Mouse (Mus musculus): ENCODE data around the gene Colq. TPM values are rescaled to one million over a fixed set of nuclear protein-coding genes. Genes with fewer than 3 reads are reported as not detected.

Gene Colq
- polyA plus RNA-seq, 1 experiment from 2014 or later: 0.65 TPM

DNA sequence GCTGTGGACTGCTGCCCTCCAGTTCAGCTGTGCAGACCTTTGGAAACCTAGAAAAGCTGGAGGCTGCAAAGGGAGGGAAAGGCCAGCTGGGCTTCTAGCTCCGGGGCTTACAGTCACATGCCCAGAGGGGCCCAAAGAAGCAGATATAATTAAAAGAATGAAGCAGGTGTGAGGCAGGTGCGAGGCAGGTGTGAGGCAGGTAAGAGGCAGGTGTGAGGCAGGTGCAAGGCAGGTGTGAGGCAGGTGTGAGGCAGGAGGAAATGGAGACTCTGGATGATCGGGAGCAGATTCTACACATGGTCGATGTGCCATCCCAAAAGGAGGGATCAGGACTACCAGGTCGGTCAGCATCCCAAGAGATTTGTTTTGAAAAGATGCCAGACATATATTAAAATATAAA lies 19.7 kb downstream of the Colq start:
- no peak overlapping the region for H3K27ac ChIP-seq
- WGBS: 85% methylated on average over 5 of the region's 5 CpGs
- H3K36me3 ChIP-seq: no peaks in the 10 kb centered on the region
- H3K4me1 ChIP-seq (replicated peaks): peaks cover 18% of the 10 kb centered on the region; the same call in 1 of the 2 replicates
- H3K9ac ChIP-seq: no peak overlapping the region
- H3K27me3 ChIP-seq (replicated peaks): no peaks in the 10 kb centered on the region
- H3K4me2 ChIP-seq (replicated peaks): no peak overlapping the region
- no peaks in the 10 kb centered on the region for H3K9me3 ChIP-seq
- H3K4me3 ChIP-seq (replicated peaks): no peak overlapping the region
- no peak for ATAC-seq

DNA sequence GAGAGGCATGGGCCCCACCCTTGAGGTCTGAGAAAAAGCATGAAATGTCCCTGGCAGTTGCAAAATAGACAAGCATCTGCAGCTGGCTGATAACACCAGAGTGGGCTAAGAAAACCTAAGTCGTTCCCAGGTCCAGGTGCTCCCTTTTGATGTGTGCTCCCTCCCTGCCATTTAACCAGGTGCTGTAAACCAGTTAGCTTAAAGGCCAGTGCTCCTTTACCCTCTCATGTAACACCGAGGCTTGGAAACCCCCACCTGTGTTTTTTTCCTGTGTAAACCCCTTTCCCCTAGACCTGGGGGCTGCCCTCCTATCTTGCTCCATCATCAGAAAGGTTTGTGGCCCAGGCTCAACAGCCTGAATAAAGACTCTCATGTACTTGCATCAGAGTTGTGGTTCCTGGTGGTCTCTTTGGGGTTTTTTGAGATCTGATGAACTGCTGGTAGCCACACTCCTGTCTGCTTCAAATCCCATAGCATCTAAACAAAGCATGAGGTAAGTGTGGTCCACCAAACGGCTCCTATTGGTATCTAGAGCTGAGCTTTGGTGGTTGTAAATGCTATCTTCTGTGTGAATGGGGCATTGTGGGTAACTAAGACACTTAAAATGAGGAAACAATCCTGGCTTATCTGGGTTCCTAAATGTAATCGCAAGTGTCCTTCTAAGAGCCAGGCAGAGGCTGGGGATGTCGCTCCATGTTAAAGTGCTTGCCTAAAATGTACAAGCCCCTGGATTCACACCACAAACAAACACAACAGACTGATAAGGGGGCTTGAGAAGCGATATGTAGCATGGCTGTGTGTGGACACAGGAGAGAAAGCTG lies 20.8 kb downstream of the Colq start:
- Histone ChIP-seq H3K9me3 (no peaks in the 10 kb centered on the region), H3K27ac (no peak overlapping the region), H3K4me1 (replicated peaks) (peaks cover 15% of the 10 kb centered on the region; the same call in 1 of the 2 replicates), H3K9ac (no peak overlapping the region), H3K36me3 (no peaks in the 10 kb centered on the region), H3K4me3 (replicated peaks) (no peak overlapping the region), H3K27me3 (replicated peaks) (no peaks in the 10 kb centered on the region), H3K4me2 (replicated peaks) (no peak overlapping the region)
- 54% methylated on average over 6 of the region's 6 CpGs for WGBS
- ATAC-seq: no peak

DNA sequence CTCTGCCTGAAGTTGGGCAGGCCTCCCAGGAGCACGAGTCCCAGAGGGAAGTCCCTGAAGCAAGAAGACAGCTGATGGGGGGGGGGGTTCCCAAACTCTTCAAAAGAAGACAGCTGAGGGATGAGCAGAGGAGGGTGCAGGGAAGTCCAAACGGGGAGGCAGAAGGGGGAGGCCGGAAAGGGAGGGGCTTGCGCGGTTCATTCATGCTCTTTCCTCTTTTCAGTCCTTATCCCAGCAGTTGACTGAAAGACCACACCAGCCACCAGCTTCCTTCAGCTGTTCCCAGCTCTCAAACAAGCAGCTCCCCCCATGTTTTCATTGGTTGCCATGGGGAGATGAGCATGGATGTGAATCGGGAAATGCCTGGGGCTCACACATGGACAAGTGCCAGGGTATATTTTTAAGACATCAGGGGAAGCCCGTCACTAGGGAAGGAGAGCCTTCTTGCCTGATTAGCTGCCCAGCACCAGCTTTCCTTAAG lies 22.0 kb downstream of the Colq start:
- H3K9ac ChIP-seq: no peak overlapping the region
- H3K27me3 ChIP-seq (replicated peaks): no peaks in the 10 kb centered on the region
- H3K9me3 ChIP-seq: no peaks in the 10 kb centered on the region
- no peak overlapping the region for H3K4me3 ChIP-seq (replicated peaks)
- no peak overlapping the region for H3K27ac ChIP-seq
- H3K4me2 ChIP-seq (replicated peaks): no peak overlapping the region
- H3K36me3 ChIP-seq: no peaks in the 10 kb centered on the region
- WGBS: 53% methylated on average over 7 of the region's 7 CpGs
- no peak for ATAC-seq
- peaks cover 24% of the 10 kb centered on the region for H3K4me1 ChIP-seq (replicated peaks)

DNA sequence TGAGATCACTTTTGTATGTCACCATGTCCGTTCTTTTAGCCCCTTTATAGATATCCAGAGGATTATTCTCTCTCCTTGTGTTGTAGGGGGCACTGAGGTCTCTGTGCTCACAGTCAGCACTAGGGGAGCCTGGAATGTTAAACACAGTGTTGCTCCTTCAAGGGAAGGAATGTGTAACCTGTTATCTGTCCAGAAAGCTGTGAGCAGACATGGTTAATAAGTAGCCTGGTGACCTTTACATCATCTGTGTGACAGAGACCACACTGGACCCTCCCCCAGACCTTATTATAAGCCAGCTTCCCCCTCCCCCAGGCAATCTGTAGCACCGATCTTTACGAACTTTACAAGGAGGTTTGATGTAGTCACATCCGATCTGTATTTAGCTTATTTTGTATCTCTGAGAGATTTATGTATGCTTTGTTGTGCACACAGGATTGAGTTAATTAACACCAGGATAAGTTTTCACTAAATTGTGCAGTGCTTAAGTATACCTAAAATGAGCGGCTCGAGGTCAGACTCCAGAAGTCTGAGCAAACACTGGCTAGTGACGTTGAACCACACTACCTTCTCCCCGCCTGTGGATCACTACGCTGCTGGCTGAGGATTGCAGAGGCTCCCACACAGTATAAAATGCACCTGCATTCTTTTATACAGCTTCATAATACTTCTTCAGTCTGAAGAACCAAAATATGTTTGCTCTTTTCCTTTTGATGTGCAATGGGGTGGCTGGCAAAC lies 25.5 kb downstream of the Colq start:
- Histone ChIP-seq H3K27ac (no peak overlapping the region), H3K9me3 (no peaks in the 10 kb centered on the region), H3K27me3 (replicated peaks) (no peaks in the 10 kb centered on the region), H3K4me1 (replicated peaks) (peaks cover 33% of the 10 kb centered on the region), H3K36me3 (no peaks in the 10 kb centered on the region), H3K4me3 (replicated peaks) (no peak overlapping the region), H3K4me2 (replicated peaks) (no peak overlapping the region), H3K9ac (no peak overlapping the region)
- 45% methylated on average over 9 of the region's 9 CpGs for WGBS
- peak; percentile 75 for ATAC-seq

DNA sequence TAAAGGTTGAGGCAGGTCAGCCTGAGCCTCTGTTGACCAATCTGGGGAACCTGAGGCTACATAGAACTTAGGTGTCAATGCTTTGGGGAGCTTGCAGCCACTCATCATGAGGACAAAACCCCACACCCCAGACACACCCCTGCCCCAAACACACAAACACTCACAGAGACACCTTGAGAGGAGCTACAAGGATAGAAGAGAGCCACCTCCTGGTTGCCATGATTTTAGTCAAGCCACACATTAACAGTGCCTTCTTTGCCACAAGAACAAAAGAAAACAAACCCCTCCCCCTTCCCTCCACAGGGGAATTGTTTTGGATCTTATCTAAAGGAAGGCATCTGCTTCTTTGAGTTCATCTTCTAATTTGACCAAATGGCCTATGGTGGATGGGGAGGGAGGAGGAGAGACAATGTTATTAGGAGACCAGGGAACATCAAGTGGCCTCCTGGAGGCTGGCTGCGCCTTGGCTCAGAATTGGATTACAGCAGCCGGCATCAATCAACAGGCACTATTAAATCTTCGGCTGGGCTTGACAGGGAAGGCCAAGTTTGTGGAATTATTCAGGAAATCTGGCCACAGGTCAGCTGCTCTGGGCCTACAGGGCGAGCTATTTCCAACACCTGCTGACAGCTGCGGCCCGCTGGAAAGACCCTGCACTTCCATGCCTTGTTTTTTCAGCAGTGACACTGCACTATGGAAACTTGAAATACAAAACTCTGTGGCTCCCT lies 26.5 kb downstream of the Colq start:
- H3K9me3 ChIP-seq: no peaks in the 10 kb centered on the region
- 0 out of 2 replicates have a peak, but pooled peaks have one; percentile 20 for ATAC-seq
- H3K4me1 ChIP-seq (replicated peaks): peaks cover 33% of the 10 kb centered on the region
- WGBS: 10% methylated on average over 6 of the region's 6 CpGs
- no peak overlapping the region for H3K27ac ChIP-seq
- no peak overlapping the region for H3K4me3 ChIP-seq (replicated peaks)
- H3K9ac ChIP-seq: no peak overlapping the region
- H3K36me3 ChIP-seq: no peaks in the 10 kb centered on the region
- H3K4me2 ChIP-seq (replicated peaks): no peak overlapping the region
- H3K27me3 ChIP-seq (replicated peaks): no peaks in the 10 kb centered on the region

DNA sequence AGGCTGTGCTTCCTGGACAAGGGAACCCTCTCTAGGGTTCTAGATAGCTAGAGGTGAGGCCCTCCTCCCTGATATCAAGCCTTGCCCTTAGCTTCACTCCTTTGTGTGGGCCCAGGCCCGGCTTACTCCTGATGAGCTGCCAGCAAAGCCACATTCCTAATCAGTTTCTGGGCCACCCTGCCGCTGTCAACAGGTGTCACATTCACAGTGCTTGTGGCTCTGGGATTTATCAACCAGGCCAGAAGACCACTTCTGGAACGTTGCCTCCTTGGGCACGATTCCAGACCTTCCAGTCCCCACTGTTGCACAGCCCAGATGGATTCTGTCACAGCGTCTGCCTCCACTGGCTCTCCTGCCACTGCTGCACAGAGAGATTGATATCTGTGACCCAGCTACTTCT lies 30.3 kb downstream of the Colq start:
- no peak overlapping the region for H3K4me3 ChIP-seq (replicated peaks)
- ATAC-seq: no peak

DNA sequence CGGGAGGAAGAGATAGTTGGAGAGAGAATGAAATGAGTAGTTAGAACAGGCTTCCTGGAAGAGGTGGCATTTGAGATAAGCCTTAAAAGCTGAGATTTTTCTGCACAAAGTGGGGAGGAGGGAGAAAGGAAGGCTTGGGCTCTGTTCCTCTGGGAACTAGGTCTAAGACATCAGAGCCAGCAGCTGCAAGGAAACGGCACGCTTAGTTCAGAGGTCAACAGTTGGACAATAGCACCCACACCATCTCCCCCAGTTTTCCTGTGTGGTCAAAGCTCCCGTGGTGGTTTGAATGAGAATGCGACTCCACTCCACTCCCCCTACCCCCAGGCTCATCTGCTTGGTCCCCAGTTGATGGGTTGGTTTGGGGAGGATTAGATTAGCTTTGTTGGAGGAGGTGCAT lies 31.9 kb downstream of the Colq start:
- H3K4me3 ChIP-seq (replicated peaks): no peak overlapping the region
- no peak for ATAC-seq
- 63% methylated on average over 5 of the region's 5 CpGs for WGBS
- H3K36me3 ChIP-seq: no peaks in the 10 kb centered on the region
- peaks cover 14% of the 10 kb centered on the region for H3K4me1 ChIP-seq (replicated peaks)
- H3K27me3 ChIP-seq (replicated peaks): no peaks in the 10 kb centered on the region
- H3K27ac ChIP-seq: no peak overlapping the region
- no peak overlapping the region for H3K4me2 ChIP-seq (replicated peaks)
- H3K9me3 ChIP-seq: no peaks in the 10 kb centered on the region
- no peak overlapping the region for H3K9ac ChIP-seq

More for the DNA sequence above, 30.3 kb downstream of the Colq start:
- H3K9ac ChIP-seq: no peak overlapping the region
- H3K36me3 ChIP-seq: no peaks in the 10 kb centered on the region
- peaks cover 25% of the 10 kb centered on the region for H3K4me1 ChIP-seq (replicated peaks)
- H3K27me3 ChIP-seq (replicated peaks): no peaks in the 10 kb centered on the region
- no peak overlapping the region for H3K27ac ChIP-seq
- WGBS: 18% methylated on average over 5 of the region's 5 CpGs
- H3K9me3 ChIP-seq: no peaks in the 10 kb centered on the region
- no peak overlapping the region for H3K4me2 ChIP-seq (replicated peaks)

DNA sequence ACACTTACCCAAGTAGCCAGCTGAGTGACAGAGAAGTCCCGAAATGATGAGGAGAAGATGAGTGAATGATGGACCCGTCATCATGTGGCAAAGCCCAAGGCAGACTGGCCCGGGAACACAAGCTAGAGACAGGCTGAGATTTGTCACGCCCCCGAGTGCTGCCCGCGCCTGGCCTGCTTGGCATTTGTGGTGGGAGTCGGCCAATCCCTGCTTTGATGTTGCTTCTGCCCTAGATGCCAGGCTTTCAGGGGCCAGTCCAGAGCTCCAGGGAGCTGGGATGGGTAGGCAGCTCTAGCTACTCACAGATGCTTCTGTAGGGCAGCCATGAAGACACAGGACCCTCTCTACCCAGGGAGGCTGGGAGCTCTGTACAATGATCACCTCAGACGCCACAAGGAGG lies 33.4 kb downstream of the Colq start:
- Histone ChIP-seq H3K27me3 (replicated peaks) (no peaks in the 10 kb centered on the region), H3K27ac (no peak overlapping the region), H3K9me3 (no peaks in the 10 kb centered on the region), H3K4me3 (replicated peaks) (no peak overlapping the region), H3K4me1 (replicated peaks) (peaks cover 10% of the 10 kb centered on the region), H3K9ac (no peak overlapping the region), H3K36me3 (no peaks in the 10 kb centered on the region), H3K4me2 (replicated peaks) (no peak overlapping the region)
- WGBS: 74% methylated on average over 9 of the region's 9 CpGs
- ATAC-seq: no peak

DNA sequence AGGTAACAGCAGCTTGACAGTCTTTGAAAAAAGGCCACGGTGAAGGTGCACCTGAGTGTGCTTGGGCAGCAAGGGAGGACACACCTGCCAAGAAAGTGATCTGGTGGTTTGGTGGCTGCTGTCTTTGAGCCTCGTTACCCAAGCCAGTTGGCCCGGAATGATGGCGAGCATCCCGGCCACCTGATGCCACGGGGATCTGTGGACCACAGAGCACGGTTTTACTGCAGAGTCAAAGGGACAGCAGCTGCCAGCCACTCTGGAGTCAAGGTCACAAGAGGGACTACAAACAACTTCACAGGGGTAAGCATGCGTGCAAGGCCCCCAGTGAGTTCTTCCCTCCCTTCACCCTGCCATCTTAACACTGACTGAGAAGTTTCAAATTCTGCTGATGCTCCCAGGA lies 33.9 kb downstream of the Colq start:
- H3K4me1 ChIP-seq (replicated peaks): peaks cover 10% of the 10 kb centered on the region
- no peaks in the 10 kb centered on the region for H3K9me3 ChIP-seq
- no peak overlapping the region for H3K27ac ChIP-seq
- H3K4me2 ChIP-seq (replicated peaks): no peak overlapping the region
- no peak overlapping the region for H3K4me3 ChIP-seq (replicated peaks)
- H3K9ac ChIP-seq: no peak overlapping the region
- ATAC-seq: no peak
- WGBS: 82% methylated on average over 8 of the region's 8 CpGs
- H3K36me3 ChIP-seq: no peaks in the 10 kb centered on the region
- no peaks in the 10 kb centered on the region for H3K27me3 ChIP-seq (replicated peaks)

DNA sequence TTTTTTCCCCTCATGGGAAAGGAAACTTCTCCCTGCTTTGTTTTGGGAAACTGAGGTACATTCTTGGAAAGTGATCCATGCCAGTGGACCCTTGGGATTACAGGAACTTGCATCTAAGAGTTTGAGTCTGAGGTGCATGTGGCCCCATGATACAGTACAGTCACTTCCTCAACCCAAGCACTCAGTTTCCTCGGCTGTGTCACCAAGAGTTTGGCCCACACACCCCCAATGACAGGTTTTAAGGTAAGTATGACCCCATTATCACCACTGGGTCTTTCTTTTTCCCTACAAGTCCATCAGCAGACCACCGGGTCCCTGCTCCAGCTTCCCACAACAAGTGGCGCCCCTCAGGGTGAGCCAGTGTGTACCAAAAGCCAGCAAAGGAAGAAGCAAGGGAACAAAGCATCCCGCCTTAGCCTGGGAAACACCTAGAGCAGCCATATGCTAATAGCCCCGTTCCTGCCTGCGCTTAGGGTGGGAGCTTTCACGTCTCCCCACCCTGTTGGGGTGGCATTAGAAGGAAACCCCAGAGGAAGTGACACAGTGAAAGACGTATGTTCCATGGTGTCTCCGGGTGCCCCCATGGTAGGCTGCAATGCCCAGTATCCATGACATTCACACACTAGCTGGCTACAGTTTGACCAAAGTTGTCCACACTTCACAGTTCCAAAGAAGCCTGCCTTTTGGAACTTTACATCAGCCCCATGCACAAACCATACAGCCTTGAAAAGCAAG lies 34.5 kb downstream of the Colq start:
- ATAC-seq: no peak
- H3K27ac ChIP-seq: no peak overlapping the region
- no peaks in the 10 kb centered on the region for H3K27me3 ChIP-seq (replicated peaks)
- H3K36me3 ChIP-seq: no peaks in the 10 kb centered on the region
- H3K9ac ChIP-seq: no peak overlapping the region
- no peak overlapping the region for H3K4me3 ChIP-seq (replicated peaks)
- 86% methylated on average over 9 of the region's 9 CpGs for WGBS
- H3K4me1 ChIP-seq (replicated peaks): peaks cover 10% of the 10 kb centered on the region
- H3K9me3 ChIP-seq: no peaks in the 10 kb centered on the region
- no peak overlapping the region for H3K4me2 ChIP-seq (replicated peaks)

DNA sequence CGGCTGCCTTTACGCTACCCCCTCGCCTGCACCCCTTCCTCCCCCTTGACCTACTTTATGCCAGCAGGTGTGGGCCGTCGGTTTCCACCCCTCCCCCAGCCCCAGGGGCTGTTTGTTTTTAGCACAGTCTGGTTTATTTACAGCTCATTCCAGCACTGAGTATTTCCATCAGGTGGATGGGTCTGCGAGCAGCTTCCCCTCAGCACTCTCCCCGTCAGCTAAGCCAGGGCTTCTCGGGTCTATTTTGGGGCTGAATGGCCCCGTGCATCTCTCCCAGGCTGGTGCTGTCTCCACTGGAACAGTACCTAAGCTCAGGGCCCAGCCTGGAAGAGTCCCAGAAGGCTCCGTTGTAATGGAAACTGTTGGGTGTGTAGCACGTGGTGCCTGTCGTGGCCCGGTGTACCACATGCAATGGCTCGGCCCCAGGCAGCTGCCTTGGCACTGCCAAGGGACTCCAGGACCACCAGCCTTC lies 35.1 kb downstream of the Colq start:
- Histone ChIP-seq H3K27ac (no peak overlapping the region), H3K9ac (no peak overlapping the region), H3K27me3 (replicated peaks) (no peaks in the 10 kb centered on the region), H3K4me1 (replicated peaks) (peaks cover 3% of the 10 kb centered on the region), H3K9me3 (no peaks in the 10 kb centered on the region), H3K4me2 (replicated peaks) (no peak overlapping the region), H3K36me3 (no peaks in the 10 kb centered on the region), H3K4me3 (replicated peaks) (no peak overlapping the region)
- WGBS: 56% methylated on average over 14 of the region's 14 CpGs
- no peak for ATAC-seq
